Mouse (Mus musculus) midbrain, postnatal 0 days (tissue): ENCODE data around the gene Gm10837. TPM values are rescaled to one million over a fixed set of nuclear protein-coding genes. Genes with fewer than 3 reads are reported as not detected.

Experiments
- ATAC-seq: fragments of 200-750 bp; cut with Nextera tagmentation; 2 replicates; pipeline ENCODE4 v1.8.0; 2017; ENCODE audit warnings: moderate number of reproducible peaks, mild to moderate bottlenecking, moderate TSS enrichment, moderate library complexity; ENCODE audit not compliant: low FRiP score
- DNase-seq: peaks from one replicate; pipeline ENCODE4 v3.0.0-alpha.2; 2015; ENCODE audit warnings: low spot score
- H3K27ac ChIP-seq: fragments of 300-500 bp; sonication (generic); 2 replicates; pipeline ENCODE4 v1.5.1; 2014; ENCODE audit warnings: low read depth, mild to moderate bottlenecking, low read length, mixed read lengths
- H3K27me3 ChIP-seq: fragments of 300-500 bp; sonication (generic); 2 replicates; pipeline ENCODE4 v1.6.1; 2014; ENCODE audit warnings: low read length, control low read depth, mixed read lengths; ENCODE audit not compliant: insufficient read depth
- H3K36me3 ChIP-seq: fragments of 300-500 bp; sonication (generic); 2 replicates; pipeline ENCODE4 v1.6.1; 2014; ENCODE audit warnings: low read length, control low read depth, mixed read lengths; ENCODE audit not compliant: insufficient read depth
- H3K4me1 ChIP-seq: fragments of 300-500 bp; sonication (generic); 2 replicates; pipeline ENCODE4 v1.6.1; 2014; ENCODE audit warnings: mild to moderate bottlenecking, control low read depth, antibody characterized with exemption, low read length, mixed read lengths; ENCODE audit not compliant: insufficient read depth
- H3K4me2 ChIP-seq: fragments of 300-500 bp; sonication (generic); 2 replicates; pipeline ENCODE4 v1.6.1; 2014; ENCODE audit warnings: low read depth, mild to moderate bottlenecking, low read length, mixed read lengths; ENCODE audit not compliant: poor library complexity, severe bottlenecking
- H3K4me3 ChIP-seq: fragments of 300-500 bp; sonication (generic); 2 replicates; pipeline ENCODE4 v1.5.1; 2014; ENCODE audit warnings: low read depth, mild to moderate bottlenecking, low read length, moderate library complexity
- H3K9ac ChIP-seq: fragments of 300-500 bp; sonication (generic); replicated peaks from 2 replicates; pipeline ENCODE4 v1.6.1; 2014; ENCODE audit warnings: mild to moderate bottlenecking, low read length, moderate library complexity, mixed read lengths; ENCODE audit not compliant: poor library complexity, severe bottlenecking
- H3K9me3 ChIP-seq: fragments of 300-500 bp; sonication (generic); 2 replicates; pipeline ENCODE4 v1.6.1; 2016; ENCODE audit warnings: low read length, control low read depth
- CTCF ChIP-seq: IDR thresholded peaks from 2 replicates; pipeline ENCODE4 v1.5.1; 2016; ENCODE audit warnings: antibody characterized with exemption, mild to moderate bottlenecking
- WGBS: fragments of 180-500 bp; shearing (Covaris S2); extraction: QIAGEN DNeasy Blood & Tissue Kit; methylation state at CpG from one replicate; pipeline ENCODE4 v1.1.7; 2014; 5-methylcytosine and 5-hydroxymethylcytosine counted together
- polyA plus RNA-seq: library from polyadenylated mRNA; unstranded; fragments of >200 nt; fragmentation: Nextera tagmentation; extraction: Ambion mirVana; gene quantifications from 2 replicates; pipeline ENCODE4 v1.2.1, GENCODE M21; 2015
- total RNA-seq: library from RNA; depleted of rRNA; stranded (reverse); fragments of >200 nt; gene quantifications from 2 replicates; pipeline ENCODE4 v1.2.3, GENCODE M21; 2014

Gm10837 gene
- total and polyA plus RNA-seq, 2 experiments from 2014 or later = 0.32 to 0.38 TPM

DNA sequence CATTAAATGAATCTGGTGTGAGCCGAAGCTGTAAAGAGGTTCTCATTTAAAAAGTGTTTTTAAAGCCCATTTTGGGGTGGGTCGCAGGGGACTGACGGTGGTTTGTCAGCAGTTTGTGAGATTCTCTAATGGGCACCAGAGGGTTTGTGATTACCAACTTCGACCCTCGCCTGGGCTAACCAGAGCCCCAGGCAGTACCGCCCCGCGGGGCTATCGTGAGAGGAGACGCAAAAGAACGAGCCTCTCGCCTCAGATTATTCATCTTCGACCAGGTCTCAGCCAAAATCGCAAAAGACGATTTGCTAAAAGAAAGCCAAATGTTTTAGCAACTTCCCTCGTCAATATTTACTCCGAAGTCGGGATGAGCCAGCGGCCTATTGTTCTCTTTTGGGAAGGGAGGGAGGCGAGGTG, 13.1 kb upstream of the Gm10837 start:
- peak overlapping the region; percentile 63 for H3K9ac ChIP-seq
- WGBS = under 1% methylated on average over 20 of the region's 20 CpGs
- H3K4me2 ChIP-seq = 0 out of 2 replicates have a peak overlapping the region, but pooled peaks have one; percentile 15
- peaks cover 21% of the 10 kb centered on the region for H3K27me3 ChIP-seq
- no peak for ATAC-seq
- no peaks in the 10 kb centered on the region for H3K9me3 ChIP-seq
- H3K4me1 ChIP-seq = no peaks in the 10 kb centered on the region
- H3K36me3 ChIP-seq = no peaks in the 10 kb centered on the region
- H3K27ac ChIP-seq = peak overlapping the region; percentile 83
- peak overlapping the region; percentile 47 for H3K4me3 ChIP-seq
- no peak for DNase-seq
- no peak for TF ChIP-seq CTCF

DNA sequence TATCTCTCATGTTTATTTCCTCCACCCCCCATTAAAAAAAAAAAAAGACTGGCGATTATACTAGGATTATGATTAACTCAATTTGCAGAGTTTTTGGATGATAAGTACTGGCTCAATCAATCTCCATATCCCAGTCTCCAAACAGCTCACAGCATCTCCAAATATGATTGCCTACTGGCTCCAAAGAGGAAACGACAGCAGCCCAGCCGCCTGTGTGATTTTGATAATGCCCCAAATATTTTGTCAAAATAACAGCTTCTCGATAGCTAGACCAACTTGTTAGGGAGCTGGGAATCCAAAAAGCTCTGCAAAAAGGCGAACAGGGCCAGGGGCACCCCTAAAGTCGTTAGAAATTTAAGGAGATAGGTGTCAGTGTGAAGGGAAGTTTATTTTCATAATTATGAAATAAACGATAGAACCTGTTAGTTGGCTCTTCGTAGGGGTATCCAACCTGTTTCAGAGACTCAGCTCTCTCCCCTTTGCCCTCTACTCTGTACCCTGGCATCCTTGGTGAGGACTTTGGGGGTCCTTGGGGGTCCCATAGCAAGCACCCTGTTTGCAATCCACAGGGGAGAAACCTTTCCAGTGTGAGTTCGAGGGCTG, 12.3 kb upstream of the Gm10837 start:
- Histone ChIP-seq H3K27me3 (peaks cover 25% of the 10 kb centered on the region), H3K4me1 (no peaks in the 10 kb centered on the region), H3K9ac (peak overlapping the region; percentile 63), H3K36me3 (no peaks in the 10 kb centered on the region), H3K4me2 (peak overlapping the region; percentile 41), H3K27ac (peak overlapping the region; percentile 55; the same call in 1 of the 2 replicates), H3K4me3 (peak overlapping the region; percentile 47), H3K9me3 (no peaks in the 10 kb centered on the region)
- no peak for TF ChIP-seq CTCF
- no peak for ATAC-seq
- DNase-seq = no peak
- 4% methylated on average over 9 of the region's 9 CpGs for WGBS

DNA sequence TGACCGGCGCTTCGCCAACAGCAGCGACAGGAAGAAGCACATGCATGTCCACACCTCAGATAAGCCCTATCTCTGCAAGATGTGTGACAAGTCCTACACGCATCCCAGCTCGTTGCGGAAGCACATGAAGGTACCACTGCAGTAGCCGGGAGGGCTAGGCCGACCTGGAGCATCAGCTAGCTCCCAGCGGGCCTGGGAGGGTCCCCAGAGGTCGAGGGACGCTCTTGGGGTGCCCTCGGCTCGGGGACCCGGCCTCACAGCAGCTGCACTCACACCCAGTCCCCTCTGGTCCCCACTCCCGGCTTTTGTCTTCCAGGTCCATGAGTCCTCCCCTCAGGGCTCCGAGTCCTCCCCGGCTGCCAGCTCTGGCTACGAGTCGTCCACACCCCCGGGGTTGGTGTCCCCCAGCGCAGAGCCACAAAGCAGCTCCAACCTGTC, 11.8 kb upstream of the Gm10837 start:
- no peaks in the 10 kb centered on the region for H3K9me3 ChIP-seq
- peak overlapping the region; percentile 47 for H3K4me3 ChIP-seq
- peaks cover 26% of the 10 kb centered on the region for H3K27me3 ChIP-seq
- no peak for TF ChIP-seq CTCF
- 1% methylated on average over 22 of the region's 22 CpGs for WGBS
- H3K4me1 ChIP-seq = no peaks in the 10 kb centered on the region
- H3K36me3 ChIP-seq = no peaks in the 10 kb centered on the region
- no peak for DNase-seq
- H3K27ac ChIP-seq = peak overlapping the region; percentile 55
- H3K4me2 ChIP-seq = peak overlapping the region; percentile 41
- ATAC-seq = no peak
- H3K9ac ChIP-seq = peak overlapping the region; percentile 63

DNA sequence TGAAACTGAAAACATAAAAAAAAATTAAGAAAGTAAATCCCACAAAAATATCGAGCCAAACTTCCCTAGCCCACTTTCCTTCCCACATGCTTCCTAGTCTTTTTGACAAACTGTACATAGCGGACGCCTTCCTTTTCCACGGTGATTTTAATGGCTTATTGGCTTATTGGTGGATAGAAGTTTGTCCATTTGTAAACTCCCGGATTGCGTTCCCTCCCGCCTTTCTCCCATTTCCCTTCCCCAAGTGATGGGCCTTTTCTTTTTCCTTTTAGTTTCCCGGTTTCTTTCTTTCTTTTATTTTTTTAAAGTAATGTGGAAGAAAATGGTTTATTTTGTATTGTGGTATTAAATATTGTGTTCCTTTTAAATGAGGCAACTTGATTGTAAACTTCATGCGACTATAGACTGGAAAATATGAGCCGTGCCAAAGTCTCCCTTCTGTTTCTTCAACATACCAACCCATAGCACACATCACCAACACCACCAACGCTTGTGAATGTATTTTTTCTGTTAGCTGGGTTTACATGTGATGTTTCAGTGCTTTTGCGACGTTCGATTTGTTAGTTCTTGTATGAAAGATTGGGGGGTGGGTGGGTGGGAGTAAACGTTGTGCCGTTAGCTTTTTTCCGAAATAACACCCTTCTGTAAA, 10.8 kb upstream of the Gm10837 start:
- Histone ChIP-seq H3K36me3 (no peaks in the 10 kb centered on the region), H3K4me1 (no peaks in the 10 kb centered on the region), H3K4me3 (peak overlapping the region; percentile 47), H3K9ac (peak overlapping the region; percentile 33; the same call in 1 of the 2 replicates), H3K27ac (no peak overlapping the region), H3K9me3 (no peaks in the 10 kb centered on the region), H3K4me2 (peak overlapping the region; percentile 13; the same call in 1 of the 2 replicates), H3K27me3 (peaks cover 36% of the 10 kb centered on the region)
- DNase-seq = no peak
- ATAC-seq = no peak
- no peak for TF ChIP-seq CTCF
- WGBS = 15% methylated on average over 17 of the region's 17 CpGs

DNA sequence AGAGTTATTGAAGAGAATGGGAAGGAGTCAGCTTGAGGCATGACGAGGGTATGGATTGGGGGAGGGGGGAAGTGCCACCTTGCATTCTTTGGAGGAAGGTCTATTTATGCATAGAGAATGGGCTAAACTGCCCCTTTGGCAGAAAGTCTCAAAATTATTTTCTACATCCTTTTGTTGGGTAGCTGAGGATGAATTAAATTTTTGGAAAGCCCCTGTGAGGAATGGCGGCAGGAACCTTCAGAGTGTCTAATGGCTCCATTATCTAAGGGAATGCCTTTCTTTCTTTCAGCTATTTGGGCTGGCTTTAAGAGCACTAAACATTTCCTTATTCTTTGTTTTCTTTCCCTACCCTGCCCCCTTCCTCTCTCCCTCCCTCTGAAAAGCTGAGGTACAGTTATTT, 10.0 kb upstream of the Gm10837 start:
- peak overlapping the region; percentile 44 for H3K9ac ChIP-seq
- H3K4me3 ChIP-seq = peak overlapping the region; percentile 47
- peak overlapping the region; percentile 45 for H3K4me2 ChIP-seq
- no peaks in the 10 kb centered on the region for H3K4me1 ChIP-seq
- no peak for ATAC-seq
- no peak for DNase-seq
- 22% methylated on average over 2 of the region's 2 CpGs for WGBS
- no peak for TF ChIP-seq CTCF
- H3K27me3 ChIP-seq = peaks cover 40% of the 10 kb centered on the region
- peak overlapping the region; percentile 51; the same call in 1 of the 2 replicates for H3K27ac ChIP-seq
- H3K9me3 ChIP-seq = no peaks in the 10 kb centered on the region
- no peaks in the 10 kb centered on the region for H3K36me3 ChIP-seq

DNA sequence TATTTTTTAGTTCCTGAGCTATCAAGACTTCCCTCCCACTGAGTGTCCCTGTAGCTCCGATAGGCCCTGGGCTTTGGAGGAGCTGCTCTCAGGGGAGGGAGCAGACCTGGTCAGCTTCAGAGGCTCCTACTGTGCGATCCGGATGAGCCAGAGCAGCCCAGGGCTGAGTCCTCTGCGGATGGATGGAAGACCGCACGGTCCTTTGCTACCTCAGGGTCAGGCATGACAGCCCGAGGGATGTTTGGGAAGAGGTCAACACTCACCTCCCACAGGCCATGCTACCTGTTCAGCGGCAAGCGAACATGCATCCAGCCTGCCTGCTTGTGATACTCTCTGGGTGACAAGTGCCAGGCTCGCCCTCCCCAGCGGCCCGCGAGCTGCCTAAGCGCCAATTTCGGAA, 9.2 kb upstream of the Gm10837 start:
- H3K4me1 ChIP-seq = no peaks in the 10 kb centered on the region
- no peak for DNase-seq
- peak overlapping the region; percentile 47 for H3K4me3 ChIP-seq
- no peaks in the 10 kb centered on the region for H3K9me3 ChIP-seq
- 18% methylated on average over 15 of the region's 15 CpGs for WGBS
- no peak for TF ChIP-seq CTCF
- peak overlapping the region; percentile 44 for H3K9ac ChIP-seq
- H3K4me2 ChIP-seq = peak overlapping the region; percentile 45
- H3K27ac ChIP-seq = peak overlapping the region; percentile 51; the same call in 1 of the 2 replicates
- peaks cover 40% of the 10 kb centered on the region for H3K27me3 ChIP-seq
- ATAC-seq = no peak
- H3K36me3 ChIP-seq = no peaks in the 10 kb centered on the region
